Mouse (Mus musculus) MEL-GATA-1-ER (cell line): Measurements from ENCODE around the gene Ugt1a8.

Experiments
- DNase-seq: peaks from one replicate; pipeline ENCODE4 v3.0.0-alpha.2; 2012; ENCODE audit warnings: low read depth; ENCODE audit errors: extremely low read depth

Ugt1a8 gene

DNA sequence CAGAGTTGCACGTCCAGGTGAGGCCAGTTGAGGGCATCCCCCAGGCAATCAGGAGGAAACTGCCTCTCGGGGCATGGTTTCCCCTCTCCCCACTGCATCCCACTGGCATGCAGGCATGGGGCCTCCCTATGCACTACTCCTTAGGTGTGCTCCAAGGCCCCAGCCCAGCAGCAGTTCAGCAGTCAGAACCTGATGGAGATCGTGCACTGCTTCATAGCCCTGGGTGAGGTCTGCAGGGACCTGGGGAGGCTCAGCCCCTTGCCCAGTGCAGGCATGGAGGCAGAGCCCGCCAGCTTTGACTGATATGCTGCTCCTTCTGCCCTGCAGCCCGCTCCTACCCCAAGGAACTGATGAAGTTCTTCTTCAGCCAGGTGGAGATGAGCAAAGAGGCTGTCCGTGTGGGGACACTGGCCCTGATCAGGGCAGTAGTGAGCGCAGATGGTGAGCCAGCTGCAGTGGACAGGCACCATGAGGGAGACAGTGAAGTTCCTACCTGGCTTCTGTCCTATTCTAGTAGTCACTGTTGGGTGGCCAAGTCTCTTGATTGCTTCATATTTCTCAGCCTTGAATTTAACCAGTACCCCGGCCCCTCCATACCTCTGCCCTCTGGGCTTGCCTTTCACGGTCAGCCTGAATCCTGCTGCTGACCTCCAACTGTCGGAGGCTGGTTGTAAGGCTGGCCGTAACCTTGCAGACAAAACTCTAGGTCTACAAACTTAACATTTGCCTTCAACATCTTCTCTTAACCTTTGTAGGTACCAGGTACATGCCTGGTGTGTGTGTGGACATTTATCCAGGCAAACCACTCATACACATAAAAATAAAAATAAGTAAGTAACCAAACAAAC, 147.7 kb downstream of the Ugt1a8 start:
- no peak for DNase-seq

GRCm38 (mm10) chr1:88235894-88236415, 148.3 kb downstream of the Ugt1a8 start:
- DNase-seq: no peak

GRCm38 (mm10) chr1:88237311-88237710, 149.7 kb downstream of the Ugt1a8 start:
- DNase-seq: no peak

- DNase-seq: no peak
Measured at GRCm38 (mm10) chr1:88238771-88239170, 151.2 kb downstream of the Ugt1a8 start.

DNA sequence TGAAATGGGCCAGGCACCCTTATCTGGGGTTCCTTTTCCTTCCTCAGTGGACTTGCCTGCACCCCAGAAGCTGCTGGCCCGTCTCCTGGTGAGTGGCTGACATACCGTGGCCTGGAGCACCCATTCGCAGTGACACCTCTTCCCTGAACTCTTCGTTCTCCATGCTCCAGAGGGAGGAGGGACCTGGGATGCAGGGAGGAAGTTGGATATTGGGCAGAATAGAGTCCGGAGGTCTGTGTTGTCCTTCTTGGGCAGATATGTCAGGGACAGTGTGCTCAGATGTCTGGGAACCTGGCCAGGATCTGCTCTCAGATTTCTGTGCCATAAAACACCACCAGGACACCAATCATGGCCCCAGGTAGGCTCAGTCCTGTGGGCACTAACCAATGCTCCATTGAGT, 152.5 kb downstream of the Ugt1a8 start:
- no peak for DNase-seq

DNA sequence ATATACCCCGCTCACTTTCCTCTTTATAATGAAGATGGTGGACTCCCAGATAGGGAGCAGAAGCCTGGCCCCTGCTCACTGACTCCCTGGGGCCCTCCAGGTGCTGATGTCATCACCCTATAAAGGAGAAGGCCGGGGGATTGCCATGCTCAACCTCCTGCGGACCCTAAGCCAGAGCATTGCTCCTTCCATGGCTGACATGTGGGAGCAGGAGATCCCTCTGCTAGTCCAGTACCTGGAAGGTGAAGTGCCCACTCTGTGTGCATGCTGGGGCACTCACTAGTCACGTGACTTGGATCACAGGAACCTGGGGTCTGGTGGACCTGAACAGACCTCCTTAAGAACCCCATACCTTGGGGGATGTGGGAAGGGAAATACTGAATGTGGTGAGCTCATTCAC, 153.0 kb downstream of the Ugt1a8 start:
- DNase-seq: no peak

DNA sequence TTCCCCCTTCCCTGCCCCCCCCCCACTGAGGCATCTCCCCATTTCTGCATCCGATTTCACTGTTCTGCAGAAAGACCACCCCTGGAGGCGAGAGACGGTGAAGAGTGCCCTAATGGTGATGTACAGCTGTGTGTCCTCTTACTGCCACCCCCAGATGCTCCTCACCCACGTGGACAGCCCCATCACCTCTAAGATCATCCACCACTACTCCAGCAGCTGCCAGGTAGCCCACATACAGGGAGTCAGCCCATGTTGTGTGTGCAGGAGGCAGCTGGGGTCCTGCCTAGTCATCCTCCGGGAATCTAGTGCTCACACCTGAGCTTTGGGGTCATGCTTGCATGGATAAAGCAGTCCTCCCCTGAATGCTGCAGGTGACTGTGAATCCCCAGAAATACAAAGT, 156.2 kb downstream of the Ugt1a8 start:
- no peak for DNase-seq

DNA sequence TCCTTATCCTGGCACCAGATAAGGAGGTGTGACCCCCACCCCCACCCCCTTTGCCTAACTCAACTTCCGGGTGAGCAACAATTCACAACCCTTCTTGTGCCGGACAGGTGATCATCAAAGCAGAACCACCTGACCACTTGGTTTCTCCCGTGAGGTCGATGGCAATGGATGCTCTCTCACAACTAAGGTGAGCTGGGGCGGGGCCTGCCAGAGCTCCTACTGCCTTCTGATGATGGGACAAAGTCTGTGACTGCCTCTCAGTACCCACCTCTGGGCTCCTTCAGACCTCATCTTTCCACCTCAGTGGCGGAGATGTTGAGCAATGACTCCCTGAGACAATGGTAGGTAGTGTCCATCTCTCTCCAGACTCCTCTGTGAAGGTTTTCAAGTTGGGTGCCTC, 158.3 kb downstream of the Ugt1a8 start:
- no peak for DNase-seq

- no peak for DNase-seq
Measured at GRCm38 (mm10) chr1:88246386-88246785, 158.8 kb downstream of the Ugt1a8 start.

GRCm38 (mm10) chr1:88247660-88248059, 160.0 kb downstream of the Ugt1a8 start:
- no peak for DNase-seq

DNA sequence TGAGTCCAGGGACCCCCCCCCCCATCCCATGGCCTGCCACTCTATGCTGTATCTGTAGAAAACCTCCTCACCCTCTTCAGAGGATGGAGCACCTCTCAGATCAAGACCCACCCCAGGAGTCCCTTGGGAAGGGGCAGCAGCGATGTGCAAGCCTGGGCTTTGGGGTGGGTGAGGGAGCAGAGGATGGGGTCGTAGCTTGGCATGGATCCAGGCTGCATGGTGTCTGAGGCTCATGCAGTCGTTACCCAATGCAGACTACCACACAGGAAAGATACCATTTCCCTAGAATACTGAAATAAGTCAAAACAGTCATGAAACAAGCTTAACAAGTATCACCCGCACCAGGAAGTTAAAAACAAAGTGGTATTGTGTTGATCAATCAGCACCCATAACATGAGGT, 161.0 kb downstream of the Ugt1a8 start:
- no peak for DNase-seq

DNA sequence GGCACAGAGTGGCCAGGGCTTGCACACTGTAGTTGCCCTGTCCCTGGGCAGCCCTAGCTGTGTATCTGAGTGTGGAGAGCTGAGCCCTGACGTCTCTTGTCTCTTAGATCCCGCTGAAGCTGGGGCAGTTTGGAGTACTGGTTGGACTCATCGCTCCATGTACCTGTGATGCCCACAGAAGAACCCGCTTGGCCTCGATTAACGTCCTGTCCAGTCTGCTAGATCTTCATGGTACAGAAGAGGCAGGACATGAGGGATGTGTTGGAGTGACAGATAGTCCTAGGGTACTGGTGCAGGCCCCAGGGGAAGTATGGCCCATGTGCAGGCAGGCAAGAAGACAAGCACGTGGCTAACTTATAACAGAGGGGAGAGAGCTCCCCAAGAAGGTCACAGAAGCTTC, 162.0 kb downstream of the Ugt1a8 start:
- DNase-seq: no peak

DNA sequence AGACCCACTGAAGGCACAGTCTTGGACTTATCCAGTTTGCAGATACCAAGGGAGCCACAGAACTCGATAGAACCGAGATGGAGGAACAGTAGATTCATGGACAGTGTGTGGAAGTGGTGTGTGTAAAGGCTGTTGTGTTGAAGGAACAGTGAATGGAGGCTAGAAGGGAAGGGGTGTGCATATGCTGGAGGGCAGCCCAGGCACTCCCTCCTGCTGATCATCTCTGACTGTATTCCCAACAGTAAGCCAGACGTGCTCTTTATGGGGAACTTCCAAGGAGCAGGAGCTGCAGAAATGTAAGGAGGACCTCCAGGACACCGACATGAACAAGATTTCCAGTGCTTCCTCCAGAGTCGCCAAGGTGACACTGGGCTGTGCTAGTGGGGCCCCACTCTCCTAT, 162.4 kb downstream of the Ugt1a8 start:
- no peak for DNase-seq

DNA sequence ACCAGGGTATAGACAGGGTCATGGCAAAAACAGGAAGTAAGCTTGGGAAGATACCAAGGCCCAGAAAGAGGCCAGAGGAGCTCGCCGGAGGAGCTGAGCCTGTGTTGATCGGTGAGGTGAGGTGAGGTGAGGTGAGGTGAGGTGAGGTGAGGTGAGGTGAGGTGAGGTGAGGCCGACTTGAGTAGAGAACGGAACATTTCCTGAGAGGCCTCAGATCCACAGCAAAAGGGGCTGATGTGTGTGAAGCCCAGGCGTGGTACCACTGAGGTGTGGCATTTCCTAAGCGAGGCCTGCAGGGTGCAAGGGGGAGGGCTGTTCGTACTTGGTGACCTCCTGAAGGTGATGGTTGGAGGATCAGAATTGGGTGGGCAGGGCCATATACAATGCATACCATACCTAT, 165.5 kb downstream of the Ugt1a8 start:
- no peak for DNase-seq

DNA sequence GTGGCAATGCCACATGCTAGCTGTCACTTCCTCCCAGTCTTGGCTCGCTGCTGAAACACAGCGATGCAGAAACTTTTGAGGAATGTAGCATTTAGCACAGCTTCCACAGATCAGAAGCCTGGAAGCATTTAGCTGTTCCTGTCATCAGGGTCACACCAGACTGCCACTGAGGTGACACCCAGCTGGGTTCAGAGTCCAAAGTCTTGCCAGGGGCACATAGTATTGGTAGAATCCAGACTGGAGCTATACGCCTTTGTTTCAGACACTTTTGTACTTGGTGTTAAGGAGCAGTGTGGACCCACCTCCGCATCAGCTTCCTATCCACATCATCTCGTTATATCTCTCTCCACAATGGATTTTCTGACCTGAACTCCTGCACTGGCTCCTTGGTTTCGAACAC, 165.9 kb downstream of the Ugt1a8 start:
- no peak for DNase-seq

- DNase-seq: no peak
Measured at GRCm38 (mm10) chr1:88254793-88255465, 167.3 kb downstream of the Ugt1a8 start.

GRCm38 (mm10) chr1:88255466-88255857, 167.8 kb downstream of the Ugt1a8 start:
- no peak for DNase-seq

- no peak for DNase-seq
Measured at GRCm38 (mm10) chr1:88255989-88256754, 168.6 kb downstream of the Ugt1a8 start.

DNA sequence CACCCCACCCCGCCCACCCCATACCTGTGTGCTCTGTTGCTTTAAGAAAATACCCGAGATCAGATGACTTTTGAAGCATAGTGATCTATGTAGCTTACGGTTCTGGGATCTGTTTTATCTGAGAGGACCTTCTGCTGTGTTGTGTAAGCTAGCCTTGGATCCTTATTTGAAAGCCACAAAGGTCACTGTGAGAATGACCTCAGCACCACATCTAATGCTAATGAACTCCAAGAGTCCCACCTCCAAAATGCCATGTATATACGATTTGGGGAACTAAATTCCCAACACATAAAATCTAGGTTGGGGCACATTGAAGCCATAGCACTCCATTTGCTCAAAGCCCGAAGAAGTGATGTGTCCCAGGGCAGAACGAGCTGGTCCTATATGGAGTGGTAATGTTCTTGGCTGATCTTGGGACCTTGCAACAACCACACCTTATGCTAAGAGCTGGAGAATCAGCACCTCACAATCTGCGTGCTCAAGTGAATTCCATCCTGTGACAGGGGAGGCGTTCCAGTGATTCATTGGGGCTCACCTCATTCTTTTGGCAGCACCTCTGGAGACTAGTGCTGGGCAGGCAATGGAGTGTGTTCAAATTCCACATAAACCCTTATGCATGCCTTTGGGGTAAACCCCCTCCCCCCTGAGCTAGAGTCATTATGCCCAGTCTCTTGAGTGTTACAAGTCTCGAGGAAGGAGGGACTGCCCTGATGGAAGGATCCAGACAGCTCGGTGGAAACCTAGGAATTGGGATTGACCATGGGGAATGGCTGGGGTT, 169.5 kb downstream of the Ugt1a8 start:
- no peak for DNase-seq

GRCm38 (mm10) chr1:88257681-88258080, 170.1 kb downstream of the Ugt1a8 start:
- DNase-seq: no peak

GRCm38 (mm10) chr1:88258361-88258760, 170.7 kb downstream of the Ugt1a8 start:
- no peak for DNase-seq
